Mouse (Mus musculus) heart, embryonic 12.5 days (tissue): Measurements from ENCODE around the gene Tcstv3. TPM values are rescaled to one million over a fixed set of nuclear protein-coding genes. Genes with fewer than 3 reads are reported as not detected.

Experiments used
- polyA plus RNA-seq: library from polyadenylated mRNA; unstranded; fragments of >200 nt; fragmentation: Nextera tagmentation; extraction: Ambion mirVana; gene quantifications from 2 replicates; pipeline ENCODE4 v1.2.1, GENCODE M21; 2016

Gene Tcstv3
- polyA plus RNA-seq, 1 experiment from 2014 or later: not detected

Other genes with a start within 250 kb of the Tcstv3 start
- not detected in 2 replicates for gene Gm20767, start 176.6 kb upstream of the Tcstv3 start, polyA plus RNA-seq
- gene Gm21818, start 144.4 kb upstream of the Tcstv3 start, polyA plus RNA-seq: not detected in 2 replicates
- gene Gm21762, start 100.9 kb upstream of the Tcstv3 start, polyA plus RNA-seq: not detected in 2 replicates
- gene Gm21731, start 77.8 kb upstream of the Tcstv3 start, polyA plus RNA-seq: not detected in 2 replicates
- not detected in 2 replicates for gene AF067061, start 53.8 kb upstream of the Tcstv3 start, polyA plus RNA-seq
- not detected in 2 replicates for gene BC147527, start 16.5 kb upstream of the Tcstv3 start, polyA plus RNA-seq